Mouse (Mus musculus) liver, embryonic 16.5 days (tissue): ENCODE data around the gene Ctdnep1. TPM values are rescaled to one million over a fixed set of nuclear protein-coding genes. Genes with fewer than 3 reads are reported as not detected.
A peak's percentile ranks its signal among the peaks of the same experiment; 100 is the strongest.

Experiments used
- ATAC-seq: fragments of 200-750 bp; cut with Nextera tagmentation; 2 replicates; pipeline ENCODE4 v1.8.0; 2017; ENCODE audit warnings: low read depth, mild to moderate bottlenecking, moderate number of reproducible peaks, moderate library complexity
- H3K27ac ChIP-seq: fragments of 300-500 bp; sonication (generic); 2 replicates; pipeline ENCODE4 v1.5.1; 2014; ENCODE audit warnings: mild to moderate bottlenecking, low read length
- H3K27me3 ChIP-seq: fragments of 300-500 bp; sonication (generic); 2 replicates; pipeline ENCODE4 v1.6.1; 2014; ENCODE audit warnings: low read depth, low read length, mixed read lengths; ENCODE audit not compliant: control insufficient read depth, insufficient read depth
- H3K36me3 ChIP-seq: fragments of 300-500 bp; sonication (generic); 2 replicates; pipeline ENCODE4 v1.6.1; 2014; ENCODE audit warnings: mild to moderate bottlenecking; ENCODE audit not compliant: control insufficient read depth, insufficient read depth
- H3K4me1 ChIP-seq: fragments of 300-500 bp; sonication (generic); 2 replicates; pipeline ENCODE4 v1.6.1; 2014; ENCODE audit warnings: low read depth, low read length, mixed read lengths; ENCODE audit not compliant: control insufficient read depth
- H3K4me2 ChIP-seq: fragments of 300-500 bp; sonication (generic); 2 replicates; pipeline ENCODE4 v1.6.1; 2014; ENCODE audit warnings: low read depth, low read length, mixed read lengths
- H3K4me3 ChIP-seq: fragments of 300-500 bp; sonication (generic); 2 replicates; pipeline ENCODE4 v1.5.1; 2014; ENCODE audit warnings: low read depth, mild to moderate bottlenecking, low read length
- H3K9ac ChIP-seq: fragments of 300-500 bp; sonication (generic); 2 replicates; pipeline ENCODE4 v1.6.1; 2014; ENCODE audit warnings: low read depth, low read length
- H3K9me3 ChIP-seq: fragments of 300-500 bp; sonication (generic); replicated peaks from 2 replicates; pipeline ENCODE4 v1.6.1; 2016; ENCODE audit warnings: low read length; ENCODE audit not compliant: control insufficient read depth
- WGBS: fragments of 180-500 bp; shearing (Covaris S2); extraction: QIAGEN DNeasy Blood & Tissue Kit; methylation state at CpG from one replicate; pipeline ENCODE4 v1.1.7; 2014; ENCODE audit not compliant: insufficient replicate concordance; 5-methylcytosine and 5-hydroxymethylcytosine counted together
- polyA plus RNA-seq: library from polyadenylated mRNA; unstranded; fragments of >200 nt; fragmentation: Nextera tagmentation; extraction: Ambion mirVana; gene quantifications from 2 replicates; pipeline ENCODE4 v1.2.1, GENCODE M21; 2015

Ctdnep1 gene
- polyA plus RNA-seq, 1 experiment from 2014 or later, result 7.3 TPM

DNA sequence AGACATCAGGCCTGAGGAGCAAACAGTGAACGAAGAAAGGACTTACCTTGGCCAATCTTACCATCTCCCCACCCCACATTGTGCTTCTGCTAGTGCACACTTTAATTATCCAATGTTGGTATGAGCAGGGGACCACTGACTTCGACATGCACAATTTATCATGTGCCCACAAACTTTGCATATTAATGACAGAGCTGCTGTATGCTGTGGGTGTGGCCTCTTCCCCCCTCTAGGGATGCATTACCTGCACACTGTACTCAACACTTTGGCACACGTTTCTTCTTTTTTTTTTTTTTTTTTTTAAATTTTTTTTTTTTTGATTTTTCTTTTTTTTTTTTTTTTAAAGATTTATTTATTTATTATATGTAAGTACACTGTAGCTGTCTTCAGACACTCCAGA lies 10.2 kb upstream of the Ctdnep1 start:
- no peak for ATAC-seq
- no peak overlapping the region for H3K4me3 ChIP-seq
- peaks cover 15% of the 10 kb centered on the region for H3K36me3 ChIP-seq
- H3K27ac ChIP-seq, result no peak overlapping the region
- peaks cover 21% of the 10 kb centered on the region for H3K27me3 ChIP-seq
- H3K4me1 ChIP-seq, result peaks cover 10% of the 10 kb centered on the region
- H3K9me3 ChIP-seq, result no peaks in the 10 kb centered on the region
- H3K4me2 ChIP-seq, result no peak overlapping the region
- WGBS, result 59% methylated on average over 3 of the region's 3 CpGs
- H3K9ac ChIP-seq, result no peak overlapping the region

DNA sequence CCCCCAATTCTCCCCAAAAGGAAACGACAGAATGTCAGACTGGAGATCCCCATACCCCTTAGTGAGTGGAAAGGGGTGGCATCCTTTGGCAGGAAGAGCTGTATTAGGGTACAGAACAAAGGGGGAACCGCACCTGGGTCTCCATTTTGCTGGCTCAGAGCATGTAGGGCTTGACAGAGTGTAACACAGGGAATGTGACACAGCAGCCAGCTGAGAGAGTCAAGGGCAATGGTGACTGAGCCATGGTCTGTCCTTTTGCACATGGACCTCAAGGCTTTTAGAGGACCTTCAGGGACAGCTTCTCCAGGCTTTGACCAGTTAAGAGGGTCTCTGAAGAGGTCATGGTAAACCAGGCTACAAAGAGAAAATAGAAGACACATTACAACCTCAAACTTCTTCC lies 6.0 kb upstream of the Ctdnep1 start:
- H3K9me3 ChIP-seq, result no peaks in the 10 kb centered on the region
- H3K36me3 ChIP-seq, result peaks cover 13% of the 10 kb centered on the region
- ATAC-seq, result no peak
- no peaks in the 10 kb centered on the region for H3K27me3 ChIP-seq
- no peak overlapping the region for H3K27ac ChIP-seq
- H3K9ac ChIP-seq, result no peak overlapping the region
- no peak overlapping the region for H3K4me3 ChIP-seq
- H3K4me2 ChIP-seq, result no peak overlapping the region
- peaks cover 7% of the 10 kb centered on the region for H3K4me1 ChIP-seq
- WGBS, result 79% methylated on average over 2 of the region's 2 CpGs

DNA sequence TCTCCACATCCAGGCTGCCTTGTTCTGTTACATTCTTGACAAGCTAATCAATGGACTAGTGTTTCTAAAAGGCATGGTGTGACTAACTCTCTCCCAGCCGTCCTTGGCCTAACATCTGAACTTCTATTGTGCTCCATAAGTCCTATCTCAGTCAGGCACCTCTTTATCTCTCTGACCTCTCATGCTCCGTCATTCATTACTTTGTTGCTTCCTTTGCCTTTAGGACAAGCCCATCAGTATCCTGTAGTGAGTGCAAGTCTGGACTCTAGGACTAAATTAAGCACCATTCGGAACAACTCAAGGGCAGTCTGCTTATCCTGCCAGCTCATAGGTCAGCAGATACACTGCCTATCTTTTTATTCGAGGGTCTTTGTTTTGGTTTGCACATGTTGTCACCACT lies 4.7 kb upstream of the Ctdnep1 start:
- WGBS, result 70% methylated on average over 4 of the region's 4 CpGs
- no peak overlapping the region for H3K4me3 ChIP-seq
- ATAC-seq, result no peak
- peaks cover 7% of the 10 kb centered on the region for H3K4me1 ChIP-seq
- no peak overlapping the region for H3K4me2 ChIP-seq
- no peak overlapping the region for H3K27ac ChIP-seq
- H3K9me3 ChIP-seq, result no peaks in the 10 kb centered on the region
- peaks cover 13% of the 10 kb centered on the region for H3K36me3 ChIP-seq
- H3K27me3 ChIP-seq, result no peaks in the 10 kb centered on the region
- no peak overlapping the region for H3K9ac ChIP-seq

DNA sequence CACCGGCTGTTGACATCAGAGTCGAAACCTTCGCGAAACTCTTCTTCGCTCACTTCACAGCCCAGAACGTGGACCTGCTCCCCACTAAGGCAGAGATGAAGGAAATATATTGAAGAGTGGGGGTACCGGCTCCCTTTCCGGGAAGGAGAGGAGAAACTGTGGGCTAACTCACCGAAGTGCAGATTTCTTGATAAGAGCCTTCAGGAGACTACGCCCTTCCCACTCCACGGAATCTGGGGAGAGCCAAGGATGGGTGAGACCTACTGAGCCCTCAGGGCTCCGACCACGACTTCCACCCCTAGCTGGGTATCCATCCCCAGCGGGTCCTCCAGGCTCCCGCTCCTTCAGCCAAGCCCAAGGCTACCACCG lies 1.1 kb upstream of the Ctdnep1 start:
- 2% methylated on average over 16 of the region's 16 CpGs for WGBS
- peaks cover 25% of the 10 kb centered on the region for H3K4me1 ChIP-seq
- H3K27ac ChIP-seq, result peak overlapping the region; percentile 97
- H3K9ac ChIP-seq, result peak overlapping the region; percentile 96
- H3K4me2 ChIP-seq, result peak overlapping the region; percentile 87
- H3K4me3 ChIP-seq, result peak overlapping the region; percentile 81
- H3K27me3 ChIP-seq, result no peaks in the 10 kb centered on the region
- ATAC-seq, result peak; percentile 23
- H3K36me3 ChIP-seq, result peaks cover 15% of the 10 kb centered on the region
- H3K9me3 ChIP-seq, result no peaks in the 10 kb centered on the region

DNA sequence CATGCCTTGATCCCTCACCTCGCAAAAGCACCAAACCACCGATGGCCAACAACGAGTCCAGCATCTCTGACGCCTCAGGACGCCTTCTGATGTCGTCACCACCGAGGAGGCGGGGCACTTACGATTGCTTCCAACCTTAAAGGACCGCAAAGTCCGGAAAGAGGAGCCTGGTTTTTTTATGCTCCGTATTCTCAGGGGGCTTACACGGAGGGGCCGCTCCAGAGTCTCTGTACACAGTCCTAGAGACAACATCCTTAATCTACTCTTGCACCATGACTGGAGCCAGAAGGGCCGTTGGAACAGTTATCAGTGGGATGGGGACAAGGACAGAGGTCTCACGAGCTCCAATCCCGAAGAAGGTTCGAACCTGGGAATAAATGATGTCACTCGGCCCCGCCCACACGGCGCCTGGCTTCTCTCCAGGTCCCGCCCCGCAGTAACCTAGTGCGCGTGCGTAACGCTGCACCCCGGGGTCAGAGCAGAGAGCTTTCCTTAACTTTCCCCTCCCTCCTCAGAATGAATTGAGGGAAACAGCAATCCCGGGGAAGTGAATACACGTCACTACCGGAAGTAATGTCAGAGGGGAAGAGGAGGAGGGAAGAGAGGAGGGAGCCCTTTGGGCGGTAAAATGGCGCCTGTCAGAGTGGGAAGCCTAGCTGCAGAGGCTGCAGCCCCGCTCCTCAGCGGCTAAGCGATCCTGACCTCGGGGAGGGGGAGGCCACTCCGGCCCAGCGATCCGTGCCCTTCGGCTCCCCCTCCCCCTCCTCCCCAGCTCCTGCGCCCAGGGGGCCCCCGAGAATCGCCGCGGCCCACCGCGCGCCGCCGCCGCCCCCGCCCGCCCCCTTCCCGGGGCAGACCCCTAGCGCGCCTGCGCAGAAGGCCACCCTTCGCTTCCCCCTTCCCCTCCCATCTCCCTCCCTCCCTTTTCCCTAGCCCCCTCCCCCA lies 488 bp upstream of the Ctdnep1 start:
- WGBS, result 0% methylated on average over 49 of the region's 60 CpGs
- Histone ChIP-seq H3K9ac (peak overlapping the region; percentile 96), H3K27me3 (no peaks in the 10 kb centered on the region), H3K4me2 (peak overlapping the region; percentile 87), H3K9me3 (no peaks in the 10 kb centered on the region), H3K27ac (peak overlapping the region; percentile 97), H3K4me1 (peaks cover 25% of the 10 kb centered on the region), H3K36me3 (peaks cover 16% of the 10 kb centered on the region), H3K4me3 (peak overlapping the region; percentile 81)
- ATAC-seq, result peak; percentile 91

DNA sequence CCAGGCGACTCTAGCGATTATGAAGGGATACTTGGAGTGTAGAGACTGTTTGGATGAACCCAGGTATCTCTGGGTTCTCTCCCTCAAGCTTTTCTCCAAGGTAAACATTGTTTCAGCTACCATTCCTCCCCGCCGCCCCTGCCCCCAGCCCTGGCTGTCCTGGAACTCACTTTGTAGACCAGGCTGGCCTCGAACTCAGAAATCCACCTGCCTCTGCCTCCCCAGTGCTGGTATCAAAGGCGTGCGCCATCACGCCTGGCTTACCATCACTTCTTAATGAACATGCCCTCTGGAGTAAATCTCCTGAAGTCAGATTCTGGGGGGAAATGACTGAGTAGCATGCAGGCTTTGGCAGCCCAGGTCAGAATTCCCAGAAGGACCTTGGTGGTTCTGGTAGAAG lies 1.3 kb downstream of the Ctdnep1 start, which contains the start of gene Elp5:
TSS of gene Elp5 (minus strand) at position 293 of the 400 bp plus-strand sequence.
- Histone ChIP-seq H3K4me2 (peak within 1 kb of the TSS; percentile 87), H3K4me3 (peak within 1 kb of the TSS; percentile 81), H3K4me1 (peaks cover 25% of the 10 kb centered on the region), H3K36me3 (peaks cover 21% of the 10 kb centered on the region), H3K9ac (peak within 1 kb of the TSS; percentile 96), H3K27ac (peak within 1 kb of the TSS; percentile 97), H3K9me3 (no peaks in the 10 kb centered on the region), H3K27me3 (no peaks in the 10 kb centered on the region)
- ATAC-seq, result no peak
- WGBS, result 44% methylated on average over 8 of the region's 8 CpGs

DNA sequence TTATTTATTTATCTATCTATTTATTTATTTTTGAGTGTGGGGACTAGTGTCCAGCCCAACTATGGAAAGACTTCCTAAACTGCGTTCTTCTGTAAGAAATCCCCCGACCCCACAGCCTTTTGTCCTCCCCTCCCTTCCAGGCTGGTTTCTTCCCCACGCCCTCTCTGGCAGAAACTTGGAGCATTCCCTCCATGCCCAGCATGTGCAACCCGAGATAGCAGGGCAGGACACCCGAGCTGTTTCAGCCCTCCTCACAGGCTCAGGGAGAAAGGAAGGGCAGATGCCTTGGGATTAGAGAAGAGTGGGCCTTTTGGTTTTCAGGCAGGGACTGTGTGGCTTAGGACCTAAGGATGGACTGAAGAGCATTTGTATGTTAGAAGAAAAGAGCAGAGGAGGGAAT lies 1.9 kb downstream of the Ctdnep1 start:
- 32% methylated on average over 5 of the region's 5 CpGs for WGBS
- Histone ChIP-seq H3K4me2 (peak overlapping the region; percentile 87), H3K36me3 (peaks cover 26% of the 10 kb centered on the region), H3K9ac (peak overlapping the region; percentile 96), H3K4me1 (peaks cover 25% of the 10 kb centered on the region), H3K27me3 (no peaks in the 10 kb centered on the region), H3K4me3 (peak overlapping the region; percentile 81), H3K9me3 (no peaks in the 10 kb centered on the region), H3K27ac (peak overlapping the region; percentile 8; the same call in 1 of the 2 replicates)
- no peak for ATAC-seq

DNA sequence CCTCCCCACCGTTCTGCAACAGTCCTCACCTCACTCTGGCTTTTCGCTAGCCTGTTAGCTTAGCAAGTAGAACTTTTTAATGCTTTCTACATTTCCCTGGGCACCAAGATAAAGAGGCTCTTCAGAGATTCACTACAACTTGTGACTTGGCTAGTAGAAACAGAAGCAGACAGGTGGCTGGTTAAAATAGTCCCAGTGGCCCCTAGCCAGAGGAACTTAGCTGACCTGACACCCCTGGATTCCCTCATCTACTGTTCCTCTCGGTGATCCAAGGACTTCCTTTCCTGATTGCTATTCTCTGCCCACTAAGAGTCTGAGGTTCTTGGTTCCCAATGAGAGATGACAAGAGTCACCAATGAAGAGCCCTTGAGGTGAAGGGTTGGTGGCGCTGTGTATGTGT lies 2.4 kb downstream of the Ctdnep1 start:
- Histone ChIP-seq H3K9ac (no peak overlapping the region), H3K27ac (no peak overlapping the region)
- ATAC-seq, result no peak

DNA sequence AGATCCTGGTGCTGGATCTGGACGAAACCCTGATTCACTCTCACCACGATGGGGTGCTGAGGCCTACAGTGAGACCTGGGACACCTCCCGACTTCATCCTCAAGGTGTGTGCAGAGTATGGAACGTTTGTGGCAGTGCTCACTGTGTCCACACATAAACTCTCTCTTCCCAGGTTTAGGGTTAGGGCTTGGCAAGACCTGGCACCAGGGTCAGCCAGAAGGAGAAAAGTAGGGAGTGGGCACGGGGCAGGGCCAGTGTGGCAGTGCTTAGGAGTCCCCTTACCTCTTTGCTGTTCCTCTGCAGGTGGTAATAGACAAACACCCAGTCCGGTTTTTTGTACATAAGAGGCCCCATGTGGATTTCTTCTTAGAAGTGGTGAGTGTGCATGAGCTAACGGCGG lies 3.5 kb downstream of the Ctdnep1 start:
- 80% methylated on average over 8 of the region's 8 CpGs for WGBS
- no peak overlapping the region for H3K4me2 ChIP-seq
- H3K9ac ChIP-seq, result no peak overlapping the region
- no peak overlapping the region for H3K4me3 ChIP-seq
- H3K9me3 ChIP-seq, result no peaks in the 10 kb centered on the region
- peaks cover 34% of the 10 kb centered on the region for H3K36me3 ChIP-seq
- no peak for ATAC-seq
- H3K27ac ChIP-seq, result no peak overlapping the region
- H3K27me3 ChIP-seq, result no peaks in the 10 kb centered on the region
- H3K4me1 ChIP-seq, result peaks cover 20% of the 10 kb centered on the region

More for the DNA sequence above, 2.4 kb downstream of the Ctdnep1 start:
- 68% methylated on average over 4 of the region's 4 CpGs for WGBS
- Histone ChIP-seq H3K9me3 (no peaks in the 10 kb centered on the region), H3K4me3 (no peak overlapping the region), H3K4me1 (peaks cover 25% of the 10 kb centered on the region), H3K4me2 (peak overlapping the region; percentile 87; the same call in 1 of the 2 replicates), H3K27me3 (no peaks in the 10 kb centered on the region), H3K36me3 (peaks cover 25% of the 10 kb centered on the region)
